Mouse (Mus musculus) layer of hippocampus, postnatal 14 days (tissue): Measurements from ENCODE around the gene Krt222. TPM values are rescaled to one million over a fixed set of nuclear protein-coding genes. Genes with fewer than 3 reads are reported as not detected.

Source experiments
- DNase-seq, 2 experiments: peaks; one replicate each; pipeline ENCODE4 v3.0.0; 2021 to 2022; ENCODE audit warnings: low spot score in 2 of 2, mixed read lengths in 1 of 2
- total RNA-seq, 2 experiments: library from RNA; stranded (reverse); gene quantifications; 2 replicates each; pipeline ENCODE4 v1.2.3; 2021

The Krt222 gene
- total RNA-seq, 2 experiments from 2014 or later, result 28.4 to 32.8 TPM

GRCm38 (mm10) chr11:99243200-99243819, 575 bp downstream of the Krt222 start:
- no peak for DNase-seq

DNA sequence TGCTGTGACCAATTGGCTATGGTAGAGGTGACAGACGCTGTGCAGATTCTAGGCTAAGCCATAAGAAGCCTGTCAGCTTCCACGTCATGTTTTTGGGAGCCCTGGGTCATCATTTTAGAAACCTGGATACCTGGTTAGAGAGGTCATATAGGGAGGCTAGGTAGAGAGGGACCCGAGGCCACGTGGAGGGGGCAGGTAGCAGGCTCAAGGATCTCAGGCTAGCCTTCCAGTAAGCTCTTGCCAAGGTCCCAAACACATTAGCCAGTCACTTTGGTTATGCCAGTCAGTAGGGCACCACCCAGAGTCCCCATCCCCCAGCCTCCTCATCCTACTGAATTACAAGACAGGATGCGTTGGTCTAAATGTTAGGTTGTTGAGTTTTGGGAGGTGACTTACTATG, 1.8 kb downstream of the Krt222 start:
- no peak for DNase-seq

GRCm38 (mm10) chr11:99238468-99238867, 5.4 kb downstream of the Krt222 start:
- DNase-seq, result no peak

- DNase-seq, result no peak
These were observed 12.7 kb downstream of the Krt222 start for GRCm38 (mm10) chr11:99231049-99231816.

GRCm38 (mm10) chr11:99230261-99231048, 13.4 kb downstream of the Krt222 start, which contains the start of gene Smarce1:
TSS of gene Smarce1 (minus strand) at chr11:99231017.
- DNase-seq, result peak; percentile 75 to 83

DNA sequence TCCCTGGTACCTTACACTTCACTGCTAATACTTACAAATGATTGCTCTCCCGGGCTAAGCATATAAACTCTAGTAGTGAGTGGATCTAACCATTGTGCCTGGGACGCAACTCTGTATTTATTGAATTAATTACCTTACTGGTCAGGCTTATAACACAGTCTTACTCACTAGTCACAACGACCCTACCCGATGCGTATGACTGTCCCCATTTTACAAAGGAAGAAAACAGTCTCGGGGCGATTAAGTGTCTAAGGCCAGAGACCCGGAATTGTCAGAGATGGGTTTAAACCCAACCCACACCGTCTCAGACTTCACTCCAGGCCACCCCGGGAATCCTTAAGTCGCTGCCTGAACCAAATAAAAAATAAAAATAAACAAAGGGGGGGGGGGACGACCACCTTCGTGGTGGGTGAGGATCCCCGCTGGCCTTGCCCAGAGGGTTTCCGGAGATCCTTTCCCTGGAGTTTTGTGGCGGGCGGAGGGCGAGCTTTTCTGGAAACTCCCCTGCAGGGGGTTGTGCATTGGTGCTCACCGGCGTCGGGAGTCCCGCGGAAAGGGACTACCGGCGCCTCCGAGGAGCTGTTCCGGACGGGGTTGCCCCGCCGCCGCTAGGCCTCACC, 14.1 kb downstream of the Krt222 start:
- no peak for DNase-seq

DNA sequence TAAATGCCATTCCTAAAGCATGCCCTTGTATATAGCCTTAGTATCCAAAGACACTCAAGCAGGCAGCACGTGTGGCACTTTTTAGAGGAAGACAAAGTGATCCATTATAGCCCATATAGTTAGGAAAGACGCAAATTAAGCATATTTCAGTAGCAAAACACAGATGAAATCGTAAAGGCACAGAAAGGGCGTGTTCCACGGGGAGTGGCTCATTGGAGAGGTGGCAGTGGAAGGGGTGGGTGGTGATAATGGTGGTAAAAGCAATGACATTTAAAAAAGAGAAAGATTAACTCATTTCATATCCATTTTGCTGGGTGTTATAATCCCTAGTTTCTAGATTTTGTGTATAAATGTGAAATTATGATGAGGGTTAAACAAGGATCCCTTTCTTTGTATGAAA, 17.6 kb downstream of the Krt222 start:
- no peak for DNase-seq

- no peak for DNase-seq
These were observed 20.6 kb downstream of the Krt222 start for GRCm38 (mm10) chr11:99223310-99223709.

DNA sequence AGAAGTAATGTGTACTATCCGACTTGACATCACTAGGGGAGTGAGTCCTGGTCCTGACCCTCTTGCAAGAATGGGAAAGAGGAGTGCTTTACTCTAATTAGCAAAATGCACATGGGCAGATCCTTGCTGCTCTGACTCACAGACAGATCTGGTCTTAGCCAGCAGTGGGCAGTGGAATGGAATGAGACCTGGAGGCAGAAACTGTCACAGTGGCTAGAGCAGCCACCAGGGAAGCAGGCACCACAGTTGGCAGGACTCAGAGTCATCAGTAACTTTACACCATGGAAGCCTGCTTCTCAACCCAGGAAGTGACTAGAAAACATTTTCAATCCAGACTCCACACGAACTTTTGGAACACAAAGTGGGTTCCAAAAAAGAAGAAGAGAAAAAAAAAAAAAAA, 22.1 kb downstream of the Krt222 start:
- no peak for DNase-seq

GRCm38 (mm10) chr11:99217248-99217986, 26.5 kb downstream of the Krt222 start:
- no peak for DNase-seq

DNA sequence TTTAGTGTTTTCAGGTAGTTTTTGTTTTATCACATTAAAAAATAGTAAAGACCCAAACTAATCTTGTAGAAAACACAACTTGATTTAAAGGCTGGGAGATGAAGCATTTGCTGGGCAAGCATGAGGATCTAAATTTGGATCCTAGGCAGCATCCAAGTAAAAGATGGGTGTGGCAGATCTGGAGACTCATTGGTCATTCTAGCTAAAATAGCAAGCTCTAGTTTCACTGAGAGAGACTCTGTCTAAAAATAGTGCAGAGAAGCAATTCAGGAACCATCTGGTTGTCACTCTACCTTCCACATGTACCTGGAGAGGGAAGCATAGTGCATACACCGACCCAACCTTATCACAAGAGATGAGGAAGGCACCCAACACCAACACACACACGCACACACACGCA, 27.7 kb downstream of the Krt222 start:
- DNase-seq, result no peak

- no peak for DNase-seq
These were observed 31.2 kb downstream of the Krt222 start for GRCm38 (mm10) chr11:99212693-99213092.

- DNase-seq, result no peak
These were observed 31.9 kb downstream of the Krt222 start for GRCm38 (mm10) chr11:99211964-99212363.

DNA sequence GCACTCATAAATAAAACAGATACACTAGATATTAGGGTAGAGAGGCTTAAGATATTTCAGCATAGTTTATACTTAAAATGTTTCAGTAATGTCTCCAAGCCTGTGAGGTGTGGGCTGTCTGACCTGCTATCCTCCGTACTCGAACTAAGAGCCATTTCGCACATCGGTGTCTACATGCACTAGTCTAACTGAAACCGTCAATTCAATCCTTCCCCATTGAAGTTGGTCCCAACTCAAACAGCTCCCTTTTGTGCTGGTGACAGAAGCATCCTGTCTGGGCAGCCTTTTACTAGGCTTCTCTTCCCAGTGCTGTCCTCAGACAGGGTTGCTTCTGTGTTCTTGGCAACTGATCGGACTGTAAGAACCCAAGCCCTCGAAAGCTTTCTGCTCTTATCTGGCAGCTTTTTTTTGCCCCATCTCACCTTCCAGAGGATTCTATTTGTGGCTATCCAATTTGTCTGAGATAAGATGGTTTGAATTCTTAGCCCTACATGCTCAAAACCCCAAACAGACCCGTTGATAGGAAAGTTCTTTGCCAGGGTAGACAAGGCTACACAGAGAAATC, 35.7 kb downstream of the Krt222 start:
- no peak for DNase-seq

- DNase-seq, result no peak
These were observed 36.4 kb downstream of the Krt222 start for GRCm38 (mm10) chr11:99207449-99207848.

DNA sequence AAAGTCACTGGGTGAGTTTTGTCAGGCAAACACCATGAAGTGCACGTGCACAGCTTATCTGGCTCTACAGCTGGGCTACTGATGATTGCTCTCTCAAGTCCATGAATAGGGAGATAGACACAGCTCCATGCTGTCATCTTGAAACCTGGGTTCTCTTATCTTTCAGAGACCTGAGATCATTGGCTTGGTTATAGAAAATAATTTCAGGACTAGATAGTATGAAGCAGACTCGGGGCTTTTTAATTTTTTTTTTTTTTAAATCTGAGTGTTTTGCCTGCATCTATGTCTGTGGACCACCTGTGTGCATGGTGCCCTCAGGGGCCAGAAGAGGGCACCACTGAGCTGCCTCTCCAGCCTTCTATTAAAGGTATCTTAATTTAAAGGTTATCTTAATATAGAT, 36.9 kb downstream of the Krt222 start:
- no peak for DNase-seq

DNA sequence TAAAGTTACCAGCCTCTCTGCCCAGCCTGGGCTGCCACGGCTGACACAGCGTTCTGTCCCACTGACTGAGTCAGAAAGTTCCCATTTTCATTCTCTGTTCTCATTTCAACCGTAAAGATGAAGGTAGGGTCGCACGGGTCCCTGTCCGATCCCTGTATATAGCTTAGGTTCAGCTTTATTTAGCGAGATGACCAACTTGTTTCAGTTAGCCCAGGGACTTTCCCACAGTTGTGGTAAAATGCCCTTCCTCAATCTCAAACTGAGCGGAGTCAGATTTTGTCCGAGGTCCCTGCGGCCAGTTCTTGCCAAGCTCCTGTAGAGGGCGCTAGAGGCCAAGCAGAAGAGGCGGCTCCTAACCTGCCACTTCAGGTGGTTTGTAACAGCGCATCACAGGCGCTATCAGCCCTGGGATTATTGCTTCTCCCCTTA, 54.7 kb downstream of the Krt222 start:
- peak; percentile 37 to 38 for DNase-seq

DNA sequence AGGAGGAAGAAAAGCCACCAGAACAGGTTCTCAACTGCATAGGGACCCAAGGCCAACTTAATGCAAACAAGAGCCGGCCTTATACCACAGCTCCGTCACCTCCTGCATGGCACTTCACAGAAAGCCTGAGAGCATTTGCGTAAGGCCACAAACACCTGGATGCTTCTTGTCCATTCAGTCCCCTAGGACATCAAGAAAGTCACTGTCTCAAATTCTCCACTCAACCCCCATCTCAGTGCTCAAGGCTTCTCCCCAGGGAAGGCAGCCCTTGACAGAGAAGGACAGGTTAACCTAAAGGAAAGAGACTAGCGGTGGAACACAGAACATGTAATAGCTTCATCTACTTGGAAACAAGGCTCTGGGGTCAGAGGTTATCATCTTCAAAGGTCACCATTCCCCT, 56.5 kb downstream of the Krt222 start:
- no peak for DNase-seq

DNA sequence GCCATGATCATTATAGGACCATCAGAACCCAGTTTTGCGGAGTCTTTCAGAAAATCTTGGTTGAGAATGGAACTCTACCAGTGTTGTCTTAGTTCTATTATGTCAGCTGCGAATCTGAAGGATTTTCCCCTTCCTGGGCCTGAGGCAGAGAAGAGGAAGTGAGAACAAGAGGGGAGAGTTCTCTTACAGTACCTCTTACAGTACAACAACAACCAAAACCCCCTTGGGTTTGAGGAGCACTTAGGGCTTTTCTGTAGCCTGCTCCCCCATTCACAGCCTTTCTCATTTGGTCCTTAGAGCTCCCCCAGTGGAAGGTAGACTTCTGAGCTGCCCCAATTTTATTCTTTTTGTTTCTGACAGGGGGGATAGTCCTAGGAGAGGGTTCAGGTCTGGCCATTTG, 57.0 kb downstream of the Krt222 start:
- DNase-seq, result no peak
